Mouse (Mus musculus): ENCODE measurements around the gene Crybg2.

The Crybg2 gene

DNA sequence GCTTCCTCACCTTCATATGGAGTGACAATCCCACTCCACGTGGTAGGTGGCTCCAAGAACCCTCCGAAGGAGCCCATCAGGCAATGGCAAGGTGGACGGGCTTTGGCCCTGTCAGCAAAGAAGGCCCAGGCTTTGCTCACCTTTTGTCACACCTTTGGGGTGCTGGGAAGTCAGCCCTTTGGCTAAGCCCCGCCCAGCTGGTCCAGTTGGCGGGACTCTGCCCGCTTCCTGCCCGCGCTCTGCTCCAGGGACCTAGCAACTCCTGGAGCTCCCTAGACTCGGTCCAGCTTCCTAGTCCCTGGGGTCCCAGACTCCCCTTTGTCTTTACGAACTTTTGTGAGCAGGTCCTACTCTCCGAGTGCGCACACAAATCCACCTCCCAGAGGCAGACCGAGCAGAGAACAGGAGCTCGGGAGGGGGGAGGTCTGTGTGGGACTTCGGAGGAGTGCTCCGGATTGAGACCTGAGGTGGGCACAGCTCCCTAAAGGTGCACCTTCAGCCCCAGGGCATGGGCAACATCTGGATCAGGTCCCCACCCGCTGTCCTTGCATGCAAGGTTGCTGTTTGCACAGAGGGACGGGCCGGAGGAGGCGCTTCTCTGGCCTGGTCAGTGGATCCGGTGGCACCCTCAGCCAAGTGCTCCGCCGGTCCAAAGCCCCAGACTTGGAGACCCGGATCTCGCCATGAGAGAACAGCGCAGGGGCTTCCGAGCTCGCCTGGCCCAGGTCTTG, at the start of gene Crybg2:
Gene Crybg2 (plus strand): TSS at position 681 of the 731 bp plus-strand sequence.
- TF ChIP-seq GATA4 (IDR thresholded peaks at IDR 0.05; ENCODE audit: insufficient replicate concordance, low read length), result no peak

- TF ChIP-seq GATA4 (IDR thresholded peaks at IDR 0.05; ENCODE audit: insufficient replicate concordance, low read length), result no peak
Observed at GRCm38 (mm10) chr4:134011450-134012414, 48.9 kb upstream of the Crybg2 start.

DNA sequence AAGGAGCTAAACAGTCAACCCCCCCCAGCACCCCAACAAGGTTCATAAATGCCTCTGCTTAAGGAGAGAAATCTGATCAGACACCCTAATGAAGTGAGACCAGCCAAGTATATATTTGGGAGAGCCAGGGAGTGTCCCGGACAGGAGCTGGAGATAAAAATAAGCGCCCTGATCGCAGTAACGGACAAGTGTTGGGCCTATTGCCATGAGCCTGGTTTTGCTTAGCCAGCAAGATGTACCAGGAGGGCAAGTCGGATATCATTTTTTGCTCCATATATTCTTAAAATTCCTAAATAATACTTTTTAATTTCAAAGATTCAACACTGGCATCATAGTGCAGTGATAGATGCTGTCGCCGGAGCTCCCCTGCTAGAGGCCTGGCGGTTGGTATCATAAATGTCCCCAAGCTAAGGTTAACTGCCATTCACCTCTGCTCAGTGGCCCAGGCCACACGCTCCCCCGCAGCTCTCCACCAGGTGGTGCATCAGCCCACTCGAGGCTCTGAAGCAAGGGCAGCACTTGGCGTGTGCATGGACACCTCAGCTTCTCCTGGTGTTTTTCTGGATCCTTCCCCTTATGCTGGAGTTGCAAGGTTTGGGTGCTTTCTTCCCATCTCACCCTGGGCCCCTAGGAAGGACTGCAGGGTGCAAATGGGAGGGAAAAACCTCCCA, 47.6 kb upstream of the Crybg2 start:
- no peak for TF ChIP-seq GATA4 (IDR thresholded peaks at IDR 0.05; ENCODE audit: insufficient replicate concordance, low read length)

DNA sequence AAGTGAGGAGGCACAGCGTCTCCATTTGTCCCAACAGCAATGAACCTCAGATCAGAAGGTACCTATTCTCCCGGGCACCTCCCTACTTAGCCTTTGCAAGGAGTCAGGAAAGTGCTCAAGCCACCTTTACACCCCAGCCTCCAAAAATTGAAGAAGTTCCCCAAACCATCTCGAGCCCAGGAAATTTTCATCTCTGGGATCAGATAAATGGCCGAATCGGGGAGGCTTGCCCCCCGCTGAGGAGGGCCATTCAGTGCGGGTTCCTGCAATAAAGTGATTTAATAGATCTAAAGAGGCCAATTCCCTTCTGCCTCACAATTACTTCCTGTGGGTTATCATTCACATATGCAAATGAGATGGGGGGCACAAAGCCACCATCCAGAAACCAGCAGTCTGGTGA, 44.4 kb upstream of the Crybg2 start:
- no peak for TF ChIP-seq GATA4 (IDR thresholded peaks at IDR 0.05; ENCODE audit: insufficient replicate concordance, low read length)

- no peak for TF ChIP-seq GATA4 (IDR thresholded peaks at IDR 0.05; ENCODE audit: insufficient replicate concordance, low read length)
Observed at GRCm38 (mm10) chr4:134016767-134017166, 43.8 kb upstream of the Crybg2 start.

GRCm38 (mm10) chr4:134017201-134017865, 43.3 kb upstream of the Crybg2 start:
- TF ChIP-seq GATA4 (IDR thresholded peaks at IDR 0.05; ENCODE audit: insufficient replicate concordance, low read length), result no peak

GRCm38 (mm10) chr4:134018038-134018778, 42.4 kb upstream of the Crybg2 start:
- TF ChIP-seq GATA4 (IDR thresholded peaks at IDR 0.05; ENCODE audit: insufficient replicate concordance, low read length), result no peak

GRCm38 (mm10) chr4:134018779-134019145, 41.9 kb upstream of the Crybg2 start, which contains the start of gene Lin28a:
Gene Lin28a (minus strand): TSS chr4:134018841.
- no peak for TF ChIP-seq GATA4 (IDR thresholded peaks at IDR 0.05; ENCODE audit: insufficient replicate concordance, low read length)

DNA sequence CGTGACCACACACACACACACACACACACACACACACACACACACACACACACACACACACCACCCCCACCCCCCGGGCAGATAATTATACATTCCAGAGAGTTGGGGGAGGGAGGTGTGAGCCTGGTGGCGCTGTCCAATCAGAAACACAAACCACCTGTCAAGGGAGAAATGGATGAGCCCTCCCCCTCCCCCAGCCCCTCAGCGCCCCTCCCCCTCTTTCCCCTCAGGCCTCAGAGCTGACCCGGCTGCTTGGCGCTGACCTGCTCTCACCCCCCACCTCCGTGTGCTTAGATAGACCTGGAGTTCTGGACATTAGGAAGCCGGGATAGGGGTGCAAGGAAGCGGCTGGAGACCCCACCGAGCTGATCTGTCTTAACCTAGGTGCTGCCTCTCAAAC, 41.4 kb upstream of the Crybg2 start:
- no peak for TF ChIP-seq GATA4 (IDR thresholded peaks at IDR 0.05; ENCODE audit: insufficient replicate concordance, low read length)

DNA sequence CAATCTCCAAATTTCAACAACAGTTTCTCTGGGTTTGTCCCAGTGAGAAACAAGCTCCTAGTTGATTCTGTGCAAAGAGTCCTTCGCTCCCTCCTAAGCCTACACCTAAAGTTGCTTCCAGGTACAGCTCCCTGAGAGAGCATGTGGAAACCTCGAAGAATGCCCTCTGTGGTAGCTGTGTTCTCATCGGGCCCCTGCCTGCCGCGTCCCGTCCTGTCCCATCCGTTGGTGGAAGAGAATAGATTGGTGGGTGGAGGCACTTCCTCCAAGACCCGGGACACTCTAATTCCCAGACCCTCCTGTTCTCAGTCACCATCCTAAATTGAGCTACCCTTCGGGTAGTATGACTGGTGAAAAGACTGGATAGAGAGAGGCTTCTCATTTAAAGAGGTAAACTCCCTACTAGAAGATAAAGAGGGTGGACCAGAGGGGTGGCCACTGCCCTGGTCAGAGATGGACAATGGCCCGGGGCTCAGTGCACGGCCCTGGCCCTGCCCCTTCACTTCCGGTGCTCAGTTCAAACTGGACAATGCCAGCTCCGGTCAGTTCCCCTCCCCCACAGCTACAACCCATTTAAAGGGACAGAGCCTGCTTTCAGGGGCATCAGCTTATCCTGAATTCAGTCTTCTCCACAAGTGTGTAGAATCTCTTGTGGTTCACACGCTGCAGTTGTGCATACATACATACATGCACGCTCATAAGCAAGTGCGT, 40.8 kb upstream of the Crybg2 start:
- TF ChIP-seq GATA4 (IDR thresholded peaks at IDR 0.05; ENCODE audit: insufficient replicate concordance, low read length), result no peak

- no peak for TF ChIP-seq GATA4 (IDR thresholded peaks at IDR 0.05; ENCODE audit: insufficient replicate concordance, low read length)
Observed at GRCm38 (mm10) chr4:134020621-134021020, 40.0 kb upstream of the Crybg2 start.

GRCm38 (mm10) chr4:134025802-134026201, 34.8 kb upstream of the Crybg2 start:
- no peak for TF ChIP-seq GATA4 (IDR thresholded peaks at IDR 0.05; ENCODE audit: insufficient replicate concordance, low read length)

DNA sequence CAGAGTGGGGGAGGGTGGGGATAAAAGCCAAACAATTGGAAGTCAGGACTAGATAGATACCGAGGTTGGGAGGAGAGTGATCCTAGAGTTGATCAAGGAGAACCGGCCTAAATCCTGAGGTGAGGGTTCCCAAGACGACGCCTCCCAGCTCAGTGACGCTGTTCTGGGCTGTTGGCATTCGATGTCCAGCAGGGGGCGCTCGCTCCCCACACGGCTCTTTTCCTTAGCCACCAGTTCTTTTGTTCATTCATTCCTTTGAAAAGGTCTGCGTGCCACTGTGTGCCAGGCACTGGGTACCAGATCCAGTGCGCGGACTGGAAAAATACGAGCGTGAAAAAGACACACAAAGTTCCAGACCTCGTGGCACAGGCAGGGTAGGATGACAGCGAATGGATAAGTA, 24.7 kb upstream of the Crybg2 start:
- no peak for TF ChIP-seq GATA4 (IDR thresholded peaks at IDR 0.05; ENCODE audit: insufficient replicate concordance, low read length)

Measured in liver, adult (tissue).